Mouse (Mus musculus): Measurements from ENCODE around the gene Bloc1s1. TPM values are rescaled to one million over a fixed set of nuclear protein-coding genes. Genes with fewer than 3 reads are reported as not detected.

Bloc1s1 gene
- polyA plus RNA-seq (2012; rRNA removed) = 88.8 and 147 TPM in 2 replicates

GRCm38 (mm10) chr10:128923935-128924334, at the start of gene Bloc1s1:
Gene Bloc1s1, minus strand, starts transcription at chr10:128924035.
- H3K4me3 ChIP-seq (ENCODE audit: low read depth, low read length) = peak within 1 kb of the TSS; percentile 68
- 38% methylated on average over 9 of the region's 9 CpGs for WGBS
- H3K27me3 ChIP-seq (ENCODE audit: control insufficient read depth, insufficient read depth, low read length) = no peaks in the 10 kb centered on the region
- peak within 1 kb of the TSS; percentile 97 for H3K27ac ChIP-seq (ENCODE audit: insufficient read depth, low read depth, low read length)
- H3K36me3 ChIP-seq (ENCODE audit: control insufficient read depth, insufficient read depth, low read length) = no peaks in the 10 kb centered on the region; the same call in 1 of the 2 replicates
- peaks cover 22% of the 10 kb centered on the region for H3K4me1 ChIP-seq (ENCODE audit: control insufficient read depth, insufficient read depth, insufficient read length, low read length)
- TF ChIP-seq CTCF (IDR thresholded peaks at IDR 0.05; ENCODE audit: extremely low read depth, insufficient read length, insufficient replicate concordance, low read depth, low read length) (no peak), POLR2A (IDR thresholded peaks at IDR 0.05; ENCODE audit: low read depth, low read length) (no peak)

- Histone ChIP-seq H3K4me1 (ENCODE audit: control insufficient read depth, insufficient read depth, insufficient read length, low read length) (peaks cover 4% of the 10 kb centered on the region; the same call in 1 of the 2 replicates), H3K27me3 (ENCODE audit: control insufficient read depth, insufficient read depth, low read length) (no peaks in the 10 kb centered on the region), H3K4me3 (ENCODE audit: low read depth, low read length) (no peak overlapping the region), H3K36me3 (ENCODE audit: control insufficient read depth, insufficient read depth, low read length) (no peaks in the 10 kb centered on the region), H3K27ac (ENCODE audit: insufficient read depth, low read depth, low read length) (no peak overlapping the region)
- 83% methylated on average over 4 of the region's 4 CpGs for WGBS
- no peak for TF ChIP-seq POLR2A (IDR thresholded peaks at IDR 0.05; ENCODE audit: low read depth, low read length)
- TF ChIP-seq CTCF (IDR thresholded peaks at IDR 0.05; ENCODE audit: extremely low read depth, insufficient read length, insufficient replicate concordance, low read depth, low read length) = no peak
Measured at GRCm38 (mm10) chr10:128972841-128973240, 49.0 kb upstream of the Bloc1s1 start.

GRCm38 (mm10) chr10:128970740-128971250, 47.0 kb upstream of the Bloc1s1 start:
- H3K27ac ChIP-seq (ENCODE audit: insufficient read depth, low read depth, low read length) = no peak overlapping the region
- no peak for TF ChIP-seq POLR2A (IDR thresholded peaks at IDR 0.05; ENCODE audit: low read depth, low read length)
- no peak for TF ChIP-seq CTCF (IDR thresholded peaks at IDR 0.05; ENCODE audit: extremely low read depth, insufficient read length, insufficient replicate concordance, low read depth, low read length)
- WGBS = 12% methylated on average over 1 of the region's 1 CpGs
- H3K4me3 ChIP-seq (ENCODE audit: low read depth, low read length) = no peak overlapping the region
- H3K4me1 ChIP-seq (ENCODE audit: control insufficient read depth, insufficient read depth, insufficient read length, low read length) = peaks cover 4% of the 10 kb centered on the region; the same call in 1 of the 2 replicates
- no peaks in the 10 kb centered on the region for H3K27me3 ChIP-seq (ENCODE audit: control insufficient read depth, insufficient read depth, low read length)
- no peaks in the 10 kb centered on the region for H3K36me3 ChIP-seq (ENCODE audit: control insufficient read depth, insufficient read depth, low read length)

- Histone ChIP-seq H3K27me3 (ENCODE audit: control insufficient read depth, insufficient read depth, low read length) (no peaks in the 10 kb centered on the region), H3K27ac (ENCODE audit: insufficient read depth, low read depth, low read length) (no peak overlapping the region), H3K36me3 (ENCODE audit: control insufficient read depth, insufficient read depth, low read length) (no peaks in the 10 kb centered on the region), H3K4me1 (ENCODE audit: control insufficient read depth, insufficient read depth, insufficient read length, low read length) (peaks cover 10% of the 10 kb centered on the region; the same call in 1 of the 2 replicates), H3K4me3 (ENCODE audit: low read depth, low read length) (no peak overlapping the region)
- WGBS = 23% methylated on average over 1 of the region's 1 CpGs
- TF ChIP-seq POLR2A (IDR thresholded peaks at IDR 0.05; ENCODE audit: low read depth, low read length) (no peak), CTCF (IDR thresholded peaks at IDR 0.05; ENCODE audit: extremely low read depth, insufficient read length, insufficient replicate concordance, low read depth, low read length) (no peak)
Measured at GRCm38 (mm10) chr10:128968341-128968749, 44.5 kb upstream of the Bloc1s1 start.

- Histone ChIP-seq H3K36me3 (ENCODE audit: control insufficient read depth, insufficient read depth, low read length) (no peaks in the 10 kb centered on the region), H3K4me1 (ENCODE audit: control insufficient read depth, insufficient read depth, insufficient read length, low read length) (peaks cover 16% of the 10 kb centered on the region; the same call in 1 of the 2 replicates), H3K27me3 (ENCODE audit: control insufficient read depth, insufficient read depth, low read length) (no peaks in the 10 kb centered on the region), H3K4me3 (ENCODE audit: low read depth, low read length) (no peak overlapping the region), H3K27ac (ENCODE audit: insufficient read depth, low read depth, low read length) (peak overlapping the region; percentile 27; the same call in 1 of the 2 replicates)
- no peak for TF ChIP-seq POLR2A (IDR thresholded peaks at IDR 0.05; ENCODE audit: low read depth, low read length)
- TF ChIP-seq CTCF (IDR thresholded peaks at IDR 0.05; ENCODE audit: extremely low read depth, insufficient read length, insufficient replicate concordance, low read depth, low read length) = no peak
- 69% methylated on average over 6 of the region's 6 CpGs for WGBS
Measured at GRCm38 (mm10) chr10:128965871-128966270, 42.0 kb upstream of the Bloc1s1 start.

- no peak for TF ChIP-seq CTCF (IDR thresholded peaks at IDR 0.05; ENCODE audit: extremely low read depth, insufficient read length, insufficient replicate concordance, low read depth, low read length)
- TF ChIP-seq POLR2A (IDR thresholded peaks at IDR 0.05; ENCODE audit: low read depth, low read length) = no peak
- 37% methylated on average over 2 of the region's 2 CpGs for WGBS
- peak overlapping the region; percentile 50 for H3K27ac ChIP-seq (ENCODE audit: insufficient read depth, low read depth, low read length)
Measured at GRCm38 (mm10) chr10:128964961-128965360, 41.1 kb upstream of the Bloc1s1 start.

GRCm38 (mm10) chr10:128960590-128961584, 37.1 kb upstream of the Bloc1s1 start, which contains the start of gene Mettl7b:
Gene Mettl7b, minus strand, starts transcription at chr10:128960988.
- H3K27ac ChIP-seq (ENCODE audit: insufficient read depth, low read depth, low read length) = peak within 1 kb of the TSS; percentile 87

More at GRCm38 (mm10) chr10:128964961-128965360, 41.1 kb upstream of the Bloc1s1 start:
- H3K36me3 ChIP-seq (ENCODE audit: control insufficient read depth, insufficient read depth, low read length) = no peaks in the 10 kb centered on the region
- H3K4me3 ChIP-seq (ENCODE audit: low read depth, low read length) = no peak overlapping the region
- peaks cover 21% of the 10 kb centered on the region for H3K4me1 ChIP-seq (ENCODE audit: control insufficient read depth, insufficient read depth, insufficient read length, low read length)
- no peaks in the 10 kb centered on the region for H3K27me3 ChIP-seq (ENCODE audit: control insufficient read depth, insufficient read depth, low read length)

More at GRCm38 (mm10) chr10:128960590-128961584, 37.1 kb upstream of the Bloc1s1 start, which contains the start of gene Mettl7b:
- no peaks in the 10 kb centered on the region for H3K27me3 ChIP-seq (ENCODE audit: control insufficient read depth, insufficient read depth, low read length)
- peaks cover 19% of the 10 kb centered on the region for H3K4me1 ChIP-seq (ENCODE audit: control insufficient read depth, insufficient read depth, insufficient read length, low read length)
- H3K4me3 ChIP-seq (ENCODE audit: low read depth, low read length) = peak within 1 kb of the TSS; percentile 57
- WGBS = 24% methylated on average over 12 of the region's 12 CpGs
- 0 out of 2 replicates have a peak, but pooled peaks cover 4% of the 10 kb centered on the region for H3K36me3 ChIP-seq (ENCODE audit: control insufficient read depth, insufficient read depth, low read length)
- TF ChIP-seq CTCF (IDR thresholded peaks at IDR 0.05; ENCODE audit: extremely low read depth, insufficient read length, insufficient replicate concordance, low read depth, low read length) (no peak), POLR2A (IDR thresholded peaks at IDR 0.05; ENCODE audit: low read depth, low read length) (peak; percentile 36; the same call in 1 of the 2 replicates)

All from small intestine, adult 2 months (tissue).